9 mouse cellular contexts compared by ENCODE assay signal in genomic region chr2:92373437-92373813, GRCm38 (mm10). TPM values are rescaled to one million over a fixed set of nuclear protein-coding genes. Genes with fewer than 3 reads are reported as not detected.
DNase-seq lines count a peak whose midpoint lies in the region; ATAC-seq and TF ChIP-seq lines count a peak whose summit lies in the region.
"Had no signal": no experiment of that assay in that cellular context is flagged by ENCODE, and none has a peak within 500 bp of the region (broad histone marks: within the 10 kb centered on the region; RNA-seq: fewer than 3 reads in every experiment).

No protein-coding gene starts in this region.

- peaks cover 23% of the 10 kb centered on the region for H3K27me3 ChIP-seq in lung, embryonic 16.5 days (ENCODE audit: control insufficient read depth, insufficient read depth, low read depth, low read length)
- peaks cover 43% of the 10 kb centered on the region for H3K27me3 ChIP-seq in embryonic facial prominence, embryonic 13.5 days
- no peaks in the 10 kb centered on the region for H3K27me3 ChIP-seq in small intestine, adult 2 months (ENCODE audit: control insufficient read depth, insufficient read depth, low read length)

- peak overlapping the region; percentile 77 for H3K4me3 ChIP-seq in gastrocnemius, adult 2 months
- H3K4me3 ChIP-seq in lung, embryonic 16.5 days (ENCODE audit: low read length), result no peak overlapping the region
- no peak overlapping the region for H3K4me3 ChIP-seq in embryonic facial prominence, embryonic 13.5 days
- H3K4me3 ChIP-seq in small intestine, adult 2 months (ENCODE audit: low read depth, low read length), result no peak overlapping the region

- no peak for DNase-seq in gastrocnemius, adult 2 months
- no peak for DNase-seq in gastrocnemius, postnatal 25 days
- no peak for DNase-seq in lung, postnatal 25 days (ENCODE audit: low spot score)
- DNase-seq in right cerebral cortex, adult 2 months (ENCODE audit: low spot score in 2 of 2), result no peak
- no peak for DNase-seq in right cerebral cortex, postnatal 10 days (ENCODE audit: low spot score in 2 of 2)
- DNase-seq: spleen, adult 18-20 months had no signal

- H3K4me1 ChIP-seq in lung, embryonic 16.5 days (replicated peaks; ENCODE audit: control insufficient read depth, insufficient read depth, low read length), result peaks cover 27% of the 10 kb centered on the region
- peaks cover 53% of the 10 kb centered on the region for H3K4me1 ChIP-seq in embryonic facial prominence, embryonic 13.5 days
- H3K4me1 ChIP-seq in small intestine, adult 2 months (ENCODE audit: control insufficient read depth, insufficient read depth, insufficient read length, low read length), result peaks cover 43% of the 10 kb centered on the region

- no peaks in the 10 kb centered on the region for H3K9me3 ChIP-seq in lung, embryonic 16.5 days (ENCODE audit: control insufficient read depth, low read length)
- no peaks in the 10 kb centered on the region for H3K9me3 ChIP-seq in embryonic facial prominence, embryonic 13.5 days

- no peak for ATAC-seq in lung, embryonic 16.5 days (ENCODE audit: low read depth)
- ATAC-seq in embryonic facial prominence, embryonic 13.5 days (ENCODE audit: insufficient number of reproducible peaks, insufficient read depth, low FRiP score, low TSS enrichment, low read depth), result no peak

- no peak for TF ChIP-seq CTCF in gastrocnemius, adult 2 months (IDR thresholded peaks at IDR 0.05)
- no peak for TF ChIP-seq CTCF in small intestine, adult 2 months (IDR thresholded peaks at IDR 0.05; ENCODE audit: extremely low read depth, insufficient read length, insufficient replicate concordance, low read depth, low read length)

- WGBS in lung, embryonic 16.5 days, result 68% methylated on average over 11 of the region's 11 CpGs
- WGBS in embryonic facial prominence, embryonic 13.5 days, result 76% methylated on average over 11 of the region's 11 CpGs
- WGBS in small intestine, adult 2 months, result 35% methylated on average over 11 of the region's 11 CpGs

- TF ChIP-seq POLR2A in small intestine, adult 2 months (IDR thresholded peaks at IDR 0.05; ENCODE audit: low read depth, low read length), result no peak

- peak overlapping the region; percentile 94 for H3K27ac ChIP-seq in gastrocnemius, adult 2 months
- H3K27ac ChIP-seq in lung, embryonic 16.5 days (ENCODE audit: low read length), result peak overlapping the region; percentile 97
- peak overlapping the region; percentile 69 for H3K27ac ChIP-seq in embryonic facial prominence, embryonic 13.5 days
- peak overlapping the region; percentile 69 for H3K27ac ChIP-seq in small intestine, adult 2 months (ENCODE audit: insufficient read depth, low read depth, low read length)

- H3K4me2 ChIP-seq in lung, embryonic 16.5 days (ENCODE audit: low read depth, low read length), result no peak overlapping the region; the same call in 1 of the 2 replicates
- peak overlapping the region; percentile 87; the same call in 1 of the 2 replicates for H3K4me2 ChIP-seq in embryonic facial prominence, embryonic 13.5 days

- H3K36me3 ChIP-seq in lung, embryonic 16.5 days (ENCODE audit: control insufficient read depth, insufficient read depth, low read length), result peaks cover 6% of the 10 kb centered on the region
- peaks cover 15% of the 10 kb centered on the region for H3K36me3 ChIP-seq in embryonic facial prominence, embryonic 13.5 days
- peaks cover 12% of the 10 kb centered on the region for H3K36me3 ChIP-seq in small intestine, adult 2 months (ENCODE audit: control insufficient read depth, insufficient read depth, low read length)

- intact Hi-C loops in gastrocnemius, adult 2 months (cut with DNase I), result no loop called here

- H3K9ac ChIP-seq in lung, embryonic 16.5 days (ENCODE audit: low read length), result peak overlapping the region; percentile 30
- H3K9ac ChIP-seq in embryonic facial prominence, embryonic 13.5 days, result no peak overlapping the region

RNA-seq across cellular contexts. Expression of gene Pex16, which starts 1.1 kb away (rescaled TPM):
- total RNA-seq in gastrocnemius, adult 2 months (2021), result 10 to 100 TPM; 15.9 to 19.5 TPM
- 10 to 100 TPM; 16.7 to 18.9 TPM for total RNA-seq in gastrocnemius, postnatal 25 days (2021)
- 22.0 and 24.5 TPM in 2 replicates for polyA plus RNA-seq in lung, embryonic 16.5 days (2015; fragmentation: Nextera tagmentation; extraction: Ambion mirVana)
- 20.4 and 20.9 TPM in 2 replicates for polyA plus RNA-seq in embryonic facial prominence, embryonic 13.5 days (2015; fragmentation: Nextera tagmentation; extraction: Ambion mirVana)
- polyA plus RNA-seq in small intestine, adult 2 months (2012; rRNA removed), result 71.2 and 157 TPM in 2 replicates

RNA-seq across cellular contexts. Expression of gene Large2, which starts 1.2 kb away (rescaled TPM):
- total RNA-seq in gastrocnemius, adult 2 months (2021), result under 1 TPM in 1 of 2 experiments, not detected in 1; 0.64 TPM
- under 1 TPM; 0.54 to 0.88 TPM for total RNA-seq in gastrocnemius, postnatal 25 days (2021)
- polyA plus RNA-seq in lung, embryonic 16.5 days (2015; fragmentation: Nextera tagmentation; extraction: Ambion mirVana), result 20.4 and 20.9 TPM in 2 replicates
- polyA plus RNA-seq in embryonic facial prominence, embryonic 13.5 days (2015; fragmentation: Nextera tagmentation; extraction: Ambion mirVana), result 15.2 and 16.9 TPM in 2 replicates
- 12.3 and 15.6 TPM in 2 replicates for polyA plus RNA-seq in small intestine, adult 2 months (2012; rRNA removed)

RNA-seq across cellular contexts. Expression of gene 1700029I15Rik, which starts 8.9 kb away (rescaled TPM):
- 1 to 10 TPM in 1 of 2 experiments, under 1 TPM in 1; 0.69 to 1.1 TPM for total RNA-seq in gastrocnemius, adult 2 months (2021)
- total RNA-seq in gastrocnemius, postnatal 25 days (2021), result 1 to 10 TPM in 1 of 2 experiments, under 1 TPM in 1; 0.87 to 1.0 TPM
- 2.5 and 4.9 TPM in 2 replicates for polyA plus RNA-seq in lung, embryonic 16.5 days (2015; fragmentation: Nextera tagmentation; extraction: Ambion mirVana)
- 2.5 and 4.0 TPM in 2 replicates for polyA plus RNA-seq in embryonic facial prominence, embryonic 13.5 days (2015; fragmentation: Nextera tagmentation; extraction: Ambion mirVana)
- 3.5 and 7.4 TPM in 2 replicates for polyA plus RNA-seq in small intestine, adult 2 months (2012; rRNA removed)

RNA-seq across cellular contexts. Expression of gene Mapk8ip1, which starts 27.6 kb away (rescaled TPM):
- total RNA-seq in gastrocnemius, adult 2 months (2021), result 1 to 10 TPM; 3.0 to 3.9 TPM
- 1 to 10 TPM; 7.9 to 9.2 TPM for total RNA-seq in gastrocnemius, postnatal 25 days (2021)
- 8.9 and 11.0 TPM in 2 replicates for polyA plus RNA-seq in lung, embryonic 16.5 days (2015; fragmentation: Nextera tagmentation; extraction: Ambion mirVana)
- polyA plus RNA-seq in embryonic facial prominence, embryonic 13.5 days (2015; fragmentation: Nextera tagmentation; extraction: Ambion mirVana), result 22.0 and 23.9 TPM in 2 replicates
- 4.7 and 5.3 TPM in 2 replicates for polyA plus RNA-seq in small intestine, adult 2 months (2012; rRNA removed)
